Mouse (Mus musculus) testis, adult 2 months (tissue): Measurements from ENCODE around the gene Boc.

Experiments used
- CTCF ChIP-seq: fragments of 200-500 bp; IDR thresholded peaks from 2 replicates; pipeline ENCODE4 v1.5.1; 2012; ENCODE audit warnings: low read depth, mild to moderate bottlenecking, inconsistent platforms, low read length, moderate library complexity; ENCODE audit not compliant: control insufficient read depth, insufficient read depth, insufficient replicate concordance
- POLR2A ChIP-seq: fragments of 200-500 bp; IDR thresholded peaks from 2 replicates; pipeline ENCODE4 v1.6.1; 2012; ENCODE audit warnings: low read depth, mild to moderate bottlenecking, inconsistent platforms, low read length, moderate library complexity; ENCODE audit not compliant: control insufficient read depth

DNA sequence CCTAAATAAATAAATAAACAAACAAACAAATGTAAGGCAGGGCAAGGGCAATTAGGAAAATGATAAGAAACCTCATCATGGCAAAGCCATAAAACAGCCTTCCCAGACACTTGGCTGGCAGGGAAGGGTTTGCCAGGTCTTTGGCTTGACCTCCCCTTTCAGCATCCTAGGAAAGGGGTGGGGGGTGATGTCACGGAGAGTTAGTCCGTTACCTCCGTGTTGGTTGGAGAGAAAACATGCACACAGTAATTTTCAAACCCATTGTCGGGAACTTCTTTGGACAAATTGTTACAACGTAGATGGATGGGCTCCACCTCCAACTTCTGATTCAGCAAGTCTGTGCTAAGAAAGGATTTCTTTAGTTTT, 616 bp upstream of the Boc start:
- TF ChIP-seq POLR2A (no peak), CTCF (no peak)
